Mouse (Mus musculus) hindbrain, embryonic 11.5 days (tissue): ENCODE measurements around the gene Cilp2. TPM values are rescaled to one million over a fixed set of nuclear protein-coding genes. Genes with fewer than 3 reads are reported as not detected.

Source experiments
- ATAC-seq: fragments of 200-750 bp; cut with Nextera tagmentation; 2 replicates; pipeline ENCODE4 v1.8.0; 2017; ENCODE audit warnings: mild to moderate bottlenecking, moderate TSS enrichment, moderate library complexity; ENCODE audit not compliant: low FRiP score
- DNase-seq: peaks from one replicate; pipeline ENCODE4 v3.0.0-alpha.2; 2015; ENCODE audit warnings: low spot score
- H3K27ac ChIP-seq: fragments of 300-500 bp; sonication (generic); 2 replicates; pipeline ENCODE4 v1.5.1; 2014; ENCODE audit warnings: mild to moderate bottlenecking, low read depth, low read length
- H3K27me3 ChIP-seq: fragments of 300-500 bp; sonication (generic); 2 replicates; pipeline ENCODE4 v1.6.1; 2014; ENCODE audit warnings: mild to moderate bottlenecking, low read length, moderate library complexity, mixed read lengths; ENCODE audit not compliant: control insufficient read depth, insufficient read depth
- H3K36me3 ChIP-seq: fragments of 300-500 bp; sonication (generic); 2 replicates; pipeline ENCODE4 v1.6.1; 2014; ENCODE audit warnings: mild to moderate bottlenecking, low read length, moderate library complexity, mixed read lengths; ENCODE audit not compliant: control insufficient read depth, insufficient read depth
- H3K4me1 ChIP-seq: fragments of 300-500 bp; sonication (generic); replicated peaks from 2 replicates; pipeline ENCODE4 v1.6.1; 2014; ENCODE audit warnings: low read length, mixed read lengths; ENCODE audit not compliant: control insufficient read depth, insufficient read depth
- H3K4me2 ChIP-seq: fragments of 300-500 bp; sonication (generic); replicated peaks from 2 replicates; pipeline ENCODE4 v1.6.1; 2014; ENCODE audit warnings: mild to moderate bottlenecking, low read depth, low read length
- H3K4me3 ChIP-seq: fragments of 300-500 bp; sonication (generic); 2 replicates; pipeline ENCODE4 v1.5.1; 2014; ENCODE audit warnings: low read depth, low read length
- H3K9ac ChIP-seq: fragments of 300-500 bp; sonication (generic); 2 replicates; pipeline ENCODE4 v1.6.1; 2014; ENCODE audit warnings: low read depth, low read length
- H3K9me3 ChIP-seq: fragments of 300-500 bp; sonication (generic); 2 replicates; pipeline ENCODE4 v1.6.1; 2016; ENCODE audit warnings: low read length; ENCODE audit not compliant: control insufficient read depth
- WGBS: fragments of 180-500 bp; shearing (Covaris S2); extraction: QIAGEN DNeasy Blood & Tissue Kit; methylation state at CpG from one replicate; pipeline ENCODE4 v1.1.7; 2014; 5-methylcytosine and 5-hydroxymethylcytosine counted together
- polyA plus RNA-seq: library from polyadenylated mRNA; unstranded; fragments of >200 nt; fragmentation: Nextera tagmentation; extraction: Ambion mirVana; gene quantifications from 2 replicates; pipeline ENCODE4 v1.2.1, GENCODE M21; 2014

The Cilp2 gene
- polyA plus RNA-seq, 1 experiment from 2014 or later, result 0.73 TPM

DNA sequence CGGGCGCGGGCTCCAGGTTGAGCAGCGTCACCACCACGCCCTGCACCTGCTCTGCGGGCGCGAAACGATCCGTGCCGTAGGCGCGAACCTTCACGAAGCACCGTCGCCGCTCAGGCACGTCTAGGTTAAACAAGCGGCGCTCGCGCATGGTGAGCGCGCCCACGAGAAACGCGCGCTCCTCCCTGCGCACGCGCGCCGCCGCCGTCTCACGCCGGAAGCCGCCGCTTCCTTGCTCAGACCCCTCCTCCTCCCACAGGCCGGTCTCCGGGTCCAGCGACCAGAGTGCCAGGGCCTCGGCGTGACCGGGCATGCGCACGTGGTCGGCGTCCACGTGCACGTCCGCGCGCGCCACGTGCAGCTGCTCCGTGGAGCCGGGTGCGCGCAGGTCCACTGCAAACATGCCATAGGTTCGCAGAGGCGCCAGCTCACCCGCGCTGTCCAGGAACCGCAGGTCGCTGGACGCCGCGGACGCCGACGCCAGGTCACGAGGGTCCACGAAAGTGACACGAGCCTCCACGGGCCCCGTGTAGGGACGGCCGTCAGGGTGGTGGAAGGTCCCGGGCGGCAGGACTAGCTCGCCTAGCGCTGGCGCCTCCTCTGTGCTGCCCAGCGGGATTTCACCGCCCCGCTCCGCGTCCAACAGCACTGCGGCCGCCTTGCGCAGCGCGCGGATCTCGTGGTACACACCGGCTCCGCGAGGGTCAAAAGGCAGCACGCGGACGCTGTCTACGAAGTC, 5.3 kb downstream of the Cilp2 start:
- no peak overlapping the region for H3K27ac ChIP-seq
- H3K36me3 ChIP-seq, result no peaks in the 10 kb centered on the region
- peaks cover 8% of the 10 kb centered on the region; the same call in 1 of the 2 replicates for H3K4me1 ChIP-seq
- ATAC-seq (peak; percentile 57), DNase-seq (peak; percentile 77)
- peaks cover 87% of the 10 kb centered on the region for H3K27me3 ChIP-seq
- peak overlapping the region; percentile 39 for H3K4me2 ChIP-seq
- H3K9ac ChIP-seq, result peak overlapping the region; percentile 40; the same call in 1 of the 2 replicates
- no peaks in the 10 kb centered on the region for H3K9me3 ChIP-seq
- peak overlapping the region; percentile 34 for H3K4me3 ChIP-seq
- 6% methylated on average over 81 of the region's 103 CpGs for WGBS

DNA sequence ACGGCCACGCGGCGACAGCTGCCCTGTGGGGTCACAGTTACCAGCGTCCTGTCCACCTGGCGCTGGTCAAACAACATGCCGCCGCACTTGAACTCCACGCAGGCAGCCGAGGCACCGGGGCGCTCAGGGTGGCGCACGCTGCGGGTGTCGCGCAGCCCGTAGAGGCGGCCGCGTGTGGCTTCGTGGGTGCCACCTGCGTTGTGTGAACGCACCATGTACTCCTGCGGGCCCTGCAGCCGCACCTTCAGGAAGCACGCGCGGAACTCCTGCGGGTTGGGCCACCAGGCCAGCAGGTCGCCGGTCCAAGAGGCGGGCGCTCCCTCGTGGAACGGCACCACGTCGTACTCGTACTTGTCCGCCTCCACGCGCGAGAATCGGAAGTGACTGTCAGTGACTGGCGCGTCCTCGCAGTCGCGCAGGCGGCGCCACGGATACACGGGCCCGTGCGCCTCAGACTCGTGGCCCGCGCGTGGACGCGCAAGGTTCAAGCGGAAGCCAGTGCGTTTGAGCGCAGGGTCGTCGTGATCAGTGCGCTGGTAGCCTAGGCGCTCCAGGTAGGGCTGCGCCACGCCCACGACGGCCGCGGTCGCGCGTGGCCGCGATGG, 6.1 kb downstream of the Cilp2 start:
- peak overlapping the region; percentile 34 for H3K4me3 ChIP-seq
- H3K27me3 ChIP-seq, result peaks cover 79% of the 10 kb centered on the region
- H3K36me3 ChIP-seq, result no peaks in the 10 kb centered on the region
- ATAC-seq (peak; percentile 15), DNase-seq (peak; percentile 29)
- peak overlapping the region; percentile 39 for H3K4me2 ChIP-seq
- H3K27ac ChIP-seq, result no peak overlapping the region
- no peaks in the 10 kb centered on the region for H3K9me3 ChIP-seq
- H3K9ac ChIP-seq, result no peak overlapping the region
- 21% methylated on average over 76 of the region's 79 CpGs for WGBS
- H3K4me1 ChIP-seq, result peaks cover 8% of the 10 kb centered on the region; the same call in 1 of the 2 replicates

DNA sequence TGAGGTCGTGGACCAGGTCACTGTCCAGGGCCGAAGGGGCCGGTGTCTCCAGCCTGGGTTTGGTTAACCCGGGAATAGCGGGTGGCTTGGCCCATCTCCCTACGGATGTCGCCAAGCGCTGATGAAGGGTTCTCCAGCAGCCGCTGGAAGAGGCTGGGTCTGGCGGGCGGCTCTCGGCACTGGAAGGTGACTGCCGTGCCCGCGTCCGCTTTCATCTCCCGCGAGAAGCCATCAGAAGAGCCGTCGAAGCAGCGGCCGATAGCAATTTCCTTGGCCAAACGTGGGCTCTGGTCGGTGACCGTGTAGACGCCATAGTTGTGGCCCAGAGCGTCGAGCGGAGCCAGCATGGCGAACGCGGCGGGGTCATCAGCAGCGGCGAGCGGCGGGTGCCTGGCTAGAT, 6.6 kb downstream of the Cilp2 start:
- Histone ChIP-seq H3K4me3 (peak overlapping the region; percentile 14; the same call in 1 of the 2 replicates), H3K27ac (no peak overlapping the region), H3K36me3 (no peaks in the 10 kb centered on the region), H3K4me2 (peak overlapping the region; percentile 39; the same call in 1 of the 2 replicates), H3K4me1 (peaks cover 7% of the 10 kb centered on the region; the same call in 1 of the 2 replicates), H3K27me3 (peaks cover 73% of the 10 kb centered on the region), H3K9me3 (no peaks in the 10 kb centered on the region), H3K9ac (no peak overlapping the region)
- 15% methylated on average over 37 of the region's 37 CpGs for WGBS
- no peak for ATAC-seq
- peak; percentile 47 for DNase-seq

DNA sequence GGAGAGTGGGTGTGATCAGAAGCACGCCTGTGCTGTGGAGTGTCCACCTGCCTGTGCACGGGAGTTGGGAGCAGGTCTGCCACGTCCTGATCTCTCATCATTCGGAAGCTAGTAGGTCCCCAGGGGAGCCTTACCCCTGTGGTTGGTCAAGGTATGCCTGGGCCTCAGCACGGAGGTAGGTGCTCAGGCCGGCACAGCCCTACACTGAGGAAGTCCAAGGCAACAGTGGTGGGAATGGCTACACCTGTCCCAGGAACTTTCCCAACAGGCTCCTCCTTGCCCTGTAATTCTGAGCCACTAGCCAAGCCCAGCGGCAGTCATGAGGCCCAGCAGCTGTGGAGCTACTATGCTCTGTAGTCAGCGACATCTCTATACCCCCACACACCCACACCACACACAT, 7.8 kb downstream of the Cilp2 start:
- Histone ChIP-seq H3K4me2 (no peak overlapping the region), H3K36me3 (no peaks in the 10 kb centered on the region), H3K9me3 (no peaks in the 10 kb centered on the region), H3K4me3 (no peak overlapping the region), H3K9ac (no peak overlapping the region), H3K4me1 (peaks cover 6% of the 10 kb centered on the region; the same call in 1 of the 2 replicates), H3K27ac (no peak overlapping the region), H3K27me3 (peaks cover 62% of the 10 kb centered on the region)
- DNase-seq, result no peak
- 56% methylated on average over 8 of the region's 8 CpGs for whole genome bisulfite sequencing
- no peak for ATAC-seq

DNA sequence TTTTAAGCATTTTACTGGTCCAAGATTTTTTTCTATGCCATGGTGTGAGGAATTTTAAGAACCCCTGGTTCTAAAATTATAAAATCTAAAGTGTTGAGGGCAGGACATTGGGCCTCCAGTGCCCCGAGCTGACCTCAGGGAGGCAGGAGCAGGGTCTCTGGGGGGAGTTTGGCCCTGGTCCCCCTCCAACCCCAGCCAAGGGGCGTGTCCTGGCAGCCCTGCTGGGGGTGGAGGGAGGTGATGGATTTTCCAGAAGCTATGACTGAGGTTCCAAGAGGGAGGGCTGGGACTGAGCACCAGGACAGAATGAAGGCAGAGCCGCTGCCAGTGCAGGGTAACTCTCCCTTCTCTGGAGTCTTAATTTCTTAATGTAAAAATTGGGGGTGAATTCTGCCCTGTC, 9.5 kb downstream of the Cilp2 start:
- H3K27me3 ChIP-seq, result peaks cover 45% of the 10 kb centered on the region

DNA sequence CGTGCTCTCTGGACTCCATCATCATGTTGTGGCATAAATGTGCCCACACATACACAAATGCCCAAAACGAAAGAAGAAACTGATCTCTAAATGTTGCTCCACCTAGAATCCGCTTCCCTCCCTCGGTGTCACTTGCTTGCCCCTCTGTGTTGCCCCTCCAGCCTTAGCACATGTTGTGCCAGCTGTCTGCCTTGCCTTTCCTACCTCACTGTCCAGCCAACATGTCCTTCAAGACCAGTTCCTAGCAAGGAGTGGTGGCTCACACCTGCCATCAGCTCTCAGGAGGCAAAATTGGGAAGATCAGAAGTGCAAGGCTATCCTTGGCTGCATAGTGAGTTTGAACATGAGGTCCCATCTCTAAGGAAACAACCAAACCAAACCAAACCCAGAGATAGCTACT, 10.1 kb downstream of the Cilp2 start:
- Histone ChIP-seq H3K36me3 (no peaks in the 10 kb centered on the region), H3K4me2 (no peak overlapping the region), H3K9me3 (no peaks in the 10 kb centered on the region), H3K4me1 (peaks cover 6% of the 10 kb centered on the region; the same call in 1 of the 2 replicates), H3K27ac (no peak overlapping the region), H3K9ac (no peak overlapping the region), H3K27me3 (peaks cover 39% of the 10 kb centered on the region), H3K4me3 (no peak overlapping the region)
- WGBS, result 83% methylated on average over 4 of the region's 4 CpGs
- no peak for DNase-seq
- ATAC-seq, result no peak

More for the DNA sequence above, 9.5 kb downstream of the Cilp2 start:
- no peaks in the 10 kb centered on the region for H3K36me3 ChIP-seq
- no peak overlapping the region for H3K9ac ChIP-seq
- DNase-seq, result no peak
- H3K4me2 ChIP-seq, result no peak overlapping the region
- no peak overlapping the region for H3K4me3 ChIP-seq
- peaks cover 6% of the 10 kb centered on the region; the same call in 1 of the 2 replicates for H3K4me1 ChIP-seq
- ATAC-seq, result no peak
- H3K9me3 ChIP-seq, result no peaks in the 10 kb centered on the region
- H3K27ac ChIP-seq, result no peak overlapping the region
- 56% methylated on average over 3 of the region's 3 CpGs for WGBS

DNA sequence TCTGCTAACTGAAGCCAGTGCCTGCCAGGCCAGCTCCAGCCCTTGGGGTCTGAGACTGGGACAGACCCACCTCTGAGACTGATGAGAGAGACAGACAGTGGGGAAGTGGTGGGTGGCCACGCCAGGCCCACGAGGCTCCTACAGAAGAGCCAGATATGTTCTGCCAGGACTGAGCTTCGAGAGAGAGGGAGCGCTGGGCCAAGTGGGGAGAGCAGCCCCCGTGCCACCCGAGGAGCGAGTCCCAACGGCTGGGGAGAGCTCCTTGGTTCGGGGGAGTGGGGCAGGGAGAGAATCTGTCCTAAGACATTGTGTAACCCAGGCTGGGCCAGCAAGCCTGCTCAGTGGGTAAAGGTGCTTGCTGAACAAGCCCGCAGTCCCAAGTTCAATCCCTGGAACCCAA, 10.5 kb downstream of the Cilp2 start:
- DNase-seq, result no peak
- H3K4me3 ChIP-seq, result no peak overlapping the region
- H3K36me3 ChIP-seq, result no peaks in the 10 kb centered on the region
- H3K4me1 ChIP-seq, result peaks cover 2% of the 10 kb centered on the region; the same call in 1 of the 2 replicates
- no peak overlapping the region for H3K4me2 ChIP-seq
- H3K27ac ChIP-seq, result no peak overlapping the region
- no peaks in the 10 kb centered on the region for H3K9me3 ChIP-seq
- no peak overlapping the region for H3K9ac ChIP-seq
- H3K27me3 ChIP-seq, result peaks cover 35% of the 10 kb centered on the region
- 77% methylated on average over 10 of the region's 10 CpGs for WGBS
- no peak for ATAC-seq

DNA sequence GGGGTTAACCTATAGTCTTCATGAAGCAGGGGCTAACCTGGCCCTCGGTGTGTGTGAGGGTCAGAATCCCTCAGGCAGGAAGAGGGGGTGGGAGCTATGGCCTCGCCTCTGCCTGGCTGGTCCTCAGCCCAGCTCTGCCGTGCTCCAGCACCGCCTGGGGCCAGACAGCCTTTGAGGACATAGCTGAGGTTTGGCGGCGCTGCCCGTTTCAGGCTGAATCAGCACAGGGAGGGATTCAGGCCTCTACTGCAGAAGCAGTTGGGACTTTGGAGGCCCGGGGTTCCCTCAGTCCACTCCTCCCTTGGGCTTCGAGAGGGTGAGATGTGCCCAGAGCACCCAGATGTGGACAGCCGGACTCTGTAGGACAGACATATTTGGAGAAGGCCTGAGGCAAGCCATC, 11.4 kb downstream of the Cilp2 start:
- no peak overlapping the region for H3K4me3 ChIP-seq
- no peaks in the 10 kb centered on the region for H3K9me3 ChIP-seq
- no peak overlapping the region for H3K9ac ChIP-seq
- H3K27ac ChIP-seq, result no peak overlapping the region
- ATAC-seq, result no peak
- no peak overlapping the region for H3K4me2 ChIP-seq
- H3K27me3 ChIP-seq, result peaks cover 26% of the 10 kb centered on the region
- DNase-seq, result no peak
- WGBS, result 44% methylated on average over 10 of the region's 10 CpGs
- H3K4me1 ChIP-seq, result no peaks in the 10 kb centered on the region
- H3K36me3 ChIP-seq, result no peaks in the 10 kb centered on the region

DNA sequence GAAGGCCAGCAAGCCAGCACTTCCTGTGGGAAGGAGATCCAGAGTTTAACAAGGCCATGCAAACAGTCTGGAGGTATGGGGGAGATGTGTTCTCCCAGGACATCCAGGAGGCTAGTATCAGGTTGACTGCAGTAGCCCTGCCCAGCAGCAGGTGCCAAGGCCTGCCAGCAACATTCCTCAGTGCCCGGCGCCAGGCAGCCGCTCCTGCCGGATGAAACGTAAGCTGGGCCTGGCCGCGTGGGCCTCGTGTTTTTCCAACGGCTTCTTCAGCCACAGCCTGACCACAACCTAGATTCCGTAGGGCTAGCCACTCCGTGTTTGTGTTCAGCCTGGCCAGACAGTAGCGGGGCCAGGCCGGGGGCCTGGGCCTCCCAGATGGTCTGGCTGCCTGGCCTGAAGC, 12.8 kb downstream of the Cilp2 start:
- 88% methylated on average over 13 of the region's 13 CpGs for WGBS
- ATAC-seq (no peak), DNase-seq (no peak)
- no peaks in the 10 kb centered on the region for H3K4me1 ChIP-seq
- no peaks in the 10 kb centered on the region for H3K36me3 ChIP-seq
- peaks cover 11% of the 10 kb centered on the region for H3K27me3 ChIP-seq
- H3K27ac ChIP-seq, result no peak overlapping the region
- H3K4me2 ChIP-seq, result no peak overlapping the region
- no peaks in the 10 kb centered on the region for H3K9me3 ChIP-seq
- no peak overlapping the region for H3K9ac ChIP-seq
- no peak overlapping the region for H3K4me3 ChIP-seq
